Mouse (Mus musculus) large intestine, adult 2 months (tissue): ENCODE data around the gene Gm45716. TPM values are rescaled to one million over a fixed set of nuclear protein-coding genes. Genes with fewer than 3 reads are reported as not detected.
"Not testable (repeated sequence)": the region's sequence is repeated elsewhere in the genome, so short reads cannot be mapped to it uniquely, and the experiment has no call there.

Experiments
- DNase-seq: peaks from one replicate; pipeline ENCODE4 v3.0.0-alpha.2; 2012; ENCODE audit warnings: low read depth, low spot score
- WGBS: fragments of 180-500 bp; shearing (Covaris S2); methylation state at CpG from one replicate; pipeline ENCODE4 v1.1.7; 2018; 5-methylcytosine and 5-hydroxymethylcytosine counted together
- polyA plus RNA-seq: library from polyadenylated mRNA; depleted of rRNA; stranded (reverse); fragments of >200 nt; gene quantifications from 2 replicates; pipeline ENCODE4 v1.2.3, GENCODE M21; 2012; rRNA removed

Gene Gm45716
- polyA plus RNA-seq, 1 experiment, result 1.8 TPM

DNA sequence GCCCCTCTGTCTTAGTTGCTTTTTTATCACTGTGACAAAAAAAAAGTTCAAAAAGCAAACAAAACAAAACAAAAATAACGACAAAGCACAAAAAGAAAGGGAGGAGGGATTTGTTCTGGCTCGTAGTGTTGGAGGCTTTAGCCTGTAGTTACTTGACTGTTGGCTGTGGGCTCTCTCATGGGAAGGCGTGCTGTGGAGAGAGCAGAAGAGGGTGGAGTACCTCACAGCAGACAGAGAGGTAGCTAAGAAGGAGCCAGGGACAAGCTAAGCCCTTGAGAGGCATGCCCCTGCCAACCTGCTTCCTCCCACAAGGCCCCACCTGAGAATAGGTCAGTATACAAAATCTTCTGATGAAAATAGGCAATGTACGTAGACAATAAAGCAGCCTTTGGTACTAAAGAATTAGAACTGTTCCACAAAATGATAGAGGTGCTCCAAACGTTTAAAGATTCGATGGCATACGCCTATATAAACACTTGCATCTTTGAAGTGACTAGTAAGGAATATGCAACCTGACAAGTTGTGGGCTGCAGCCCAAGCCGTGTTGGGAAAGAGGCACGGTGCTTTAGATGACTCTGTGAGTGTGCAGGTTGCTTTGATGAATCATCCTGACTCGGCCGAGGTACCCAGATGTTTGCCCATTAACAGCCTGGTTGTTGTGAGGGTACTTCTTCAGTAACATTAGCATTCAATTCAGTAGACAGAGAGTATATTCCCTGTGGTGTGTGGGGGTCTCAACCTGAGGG, 82.8 kb downstream of the Gm45716 start:
- 48% methylated on average over 11 of the region's 11 CpGs for WGBS

DNA sequence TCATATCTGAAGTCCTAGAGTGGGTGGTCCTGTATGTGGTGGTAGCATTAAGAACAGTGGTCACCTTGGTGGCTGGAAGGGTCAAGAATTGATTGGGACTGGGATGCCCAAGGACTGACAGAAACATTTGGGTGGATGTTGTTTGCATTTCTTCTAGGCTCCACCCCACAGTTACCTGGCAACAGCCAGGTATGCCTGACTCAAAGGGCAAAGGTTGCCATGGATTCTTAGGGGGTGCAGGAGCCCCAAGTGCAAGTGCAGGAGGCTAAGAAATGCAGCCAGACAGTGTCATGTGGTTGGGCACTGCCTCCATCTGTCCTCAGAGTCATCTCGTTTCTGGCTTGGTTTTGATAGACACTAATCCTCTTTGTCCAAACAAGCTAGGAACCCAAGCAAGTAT, 86.7 kb downstream of the Gm45716 start:
- 28% methylated on average over 1 of the region's 1 CpGs for whole genome bisulfite sequencing
- DNase-seq, result no peak

More for the DNA sequence above, 82.8 kb downstream of the Gm45716 start:
- no peak for DNase-seq

DNA sequence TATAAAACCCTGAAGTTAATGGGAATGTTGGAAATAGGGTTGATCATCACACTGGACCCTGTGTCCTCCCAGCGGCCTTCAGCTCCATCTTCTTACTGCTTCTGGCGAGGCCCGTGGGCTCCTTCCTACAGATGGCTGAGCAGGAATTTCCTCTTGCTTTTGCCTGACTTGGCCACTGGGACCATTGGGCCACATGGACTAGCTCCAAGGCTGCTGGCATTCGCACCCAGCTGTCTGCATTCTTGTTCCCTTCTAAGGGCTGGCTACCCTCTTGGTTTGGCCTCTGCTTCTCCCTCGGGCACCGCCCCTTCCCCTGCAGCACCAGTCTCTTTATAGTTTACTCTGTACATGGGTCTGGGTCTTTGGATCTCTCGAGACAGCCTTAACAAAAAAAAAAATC, 88.2 kb downstream of the Gm45716 start:
- DNase-seq, result no peak
- WGBS, result 81% methylated on average over 7 of the region's 7 CpGs

DNA sequence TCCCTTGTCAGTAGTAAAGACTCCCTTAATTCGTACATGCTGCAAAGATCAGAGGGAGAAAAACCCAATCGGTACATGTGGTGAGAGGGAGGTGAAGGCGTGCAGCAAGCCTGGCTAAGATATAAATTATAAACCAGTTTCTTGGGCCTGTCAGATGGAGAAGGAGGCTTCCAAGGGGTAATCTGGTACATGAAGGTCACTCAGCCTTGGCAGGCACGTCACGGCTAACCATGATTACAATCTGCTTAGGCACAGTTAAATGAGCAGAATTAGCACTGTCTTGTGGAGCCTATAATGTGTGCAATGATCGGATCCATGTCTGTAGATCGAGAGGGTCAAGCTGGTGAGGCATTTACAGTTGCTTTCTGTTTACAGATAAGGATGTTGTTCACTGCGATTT, 88.7 kb downstream of the Gm45716 start:
- DNase-seq, result no peak
- 85% methylated on average over 8 of the region's 8 CpGs for WGBS

DNA sequence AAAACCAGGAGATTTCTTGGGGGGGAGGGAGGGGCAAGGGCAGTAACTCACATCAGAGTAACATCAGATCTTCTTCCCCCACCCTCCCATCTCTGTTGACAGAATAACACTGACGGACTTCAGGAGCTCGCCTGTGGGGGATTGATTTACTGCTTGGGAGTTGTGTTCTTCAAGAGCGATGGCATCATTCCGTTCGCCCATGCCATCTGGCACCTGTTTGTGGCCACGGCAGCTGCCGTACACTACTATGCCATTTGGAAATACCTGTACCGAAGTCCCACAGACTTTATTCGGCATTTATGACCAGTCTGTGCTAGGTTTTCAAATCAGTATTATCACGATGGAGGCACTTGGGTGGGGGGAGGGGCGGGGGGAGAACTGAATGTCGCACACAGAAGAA, 89.1 kb downstream of the Gm45716 start:
- 92% methylated on average over 12 of the region's 12 CpGs for WGBS
- no peak for DNase-seq

DNA sequence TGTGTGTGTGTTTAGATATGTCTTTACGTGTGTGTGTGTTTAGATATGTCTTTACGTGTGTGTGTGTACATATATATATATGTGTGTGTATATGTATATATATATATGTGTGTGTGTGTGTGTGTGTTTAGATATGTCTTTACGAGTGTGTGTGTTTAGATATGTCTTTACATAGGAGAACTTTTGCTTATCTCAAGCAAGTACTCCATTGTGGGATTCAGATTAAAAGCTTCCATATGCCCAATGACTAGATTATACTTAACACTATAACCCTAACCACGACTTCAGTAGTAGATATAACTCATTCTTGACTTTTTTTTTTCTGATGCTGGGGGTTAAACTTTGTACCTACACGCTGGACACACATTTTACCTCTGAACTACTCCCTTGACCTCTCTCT, 92.6 kb downstream of the Gm45716 start:
- 85% methylated on average over 5 of the region's 5 CpGs for WGBS
- DNase-seq, result no peak

DNA sequence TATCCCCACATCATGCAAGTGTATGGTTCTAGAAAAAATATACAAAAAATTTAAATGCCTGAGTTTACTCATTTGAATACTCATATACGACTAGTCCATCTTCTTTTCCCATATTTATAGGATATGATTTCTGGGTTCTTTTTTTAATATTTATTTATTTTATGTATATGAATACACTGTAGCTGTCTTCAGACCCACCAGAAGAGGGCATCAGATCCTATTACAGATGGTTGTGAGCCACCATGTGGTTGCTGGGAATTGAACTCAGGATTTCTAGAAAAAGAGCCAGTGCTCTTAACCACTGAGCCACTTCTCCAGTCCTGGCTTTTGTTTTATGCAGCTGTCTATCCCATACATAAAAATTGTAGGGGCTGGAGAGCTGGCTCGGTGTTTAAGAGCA, 94.5 kb downstream of the Gm45716 start:
- 87% methylated on average over 2 of the region's 2 CpGs for WGBS
- not testable (repeated sequence) for DNase-seq

DNA sequence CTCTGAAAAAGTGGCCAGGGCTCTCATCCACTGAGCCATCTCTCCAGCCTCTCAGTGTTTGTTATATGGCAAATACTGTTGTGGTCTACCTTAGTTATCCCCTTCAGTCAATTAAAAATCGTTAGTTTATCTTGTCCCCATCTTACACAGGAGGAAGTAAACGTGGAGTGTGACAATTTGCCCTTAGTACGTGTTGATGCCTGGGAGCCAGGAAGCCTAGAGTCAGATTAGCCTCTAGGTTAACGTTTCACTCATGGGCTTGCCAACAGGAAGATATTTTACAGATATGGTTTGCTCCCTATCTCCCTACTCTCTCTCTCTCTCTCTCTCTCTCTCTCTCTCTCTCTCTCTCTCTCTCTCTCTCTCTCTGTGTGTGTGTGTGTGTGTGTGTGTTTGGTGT, 95.7 kb downstream of the Gm45716 start:
- 12% methylated on average over 4 of the region's 4 CpGs for WGBS
- no peak for DNase-seq

DNA sequence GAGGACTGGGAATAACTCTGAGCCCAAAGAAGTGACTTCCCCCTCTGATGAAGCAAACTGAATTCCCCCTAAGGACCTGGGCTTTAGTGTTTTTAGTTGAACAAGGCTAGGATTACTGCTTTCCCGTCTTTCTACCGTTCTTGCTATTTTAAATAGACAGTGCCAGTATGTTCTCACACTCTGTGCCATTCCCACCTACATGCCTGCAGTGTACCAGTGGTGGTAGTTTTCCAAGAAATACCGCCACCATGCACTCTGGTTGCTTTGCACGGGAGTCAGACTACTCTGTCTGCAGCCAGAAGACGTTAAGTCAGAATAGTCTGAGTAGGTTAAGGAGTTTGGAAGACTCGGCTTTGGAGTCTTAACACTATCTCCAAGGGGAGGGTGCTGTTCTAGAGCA, 96.1 kb downstream of the Gm45716 start:
- 74% methylated on average over 6 of the region's 6 CpGs for WGBS
- DNase-seq, result no peak

DNA sequence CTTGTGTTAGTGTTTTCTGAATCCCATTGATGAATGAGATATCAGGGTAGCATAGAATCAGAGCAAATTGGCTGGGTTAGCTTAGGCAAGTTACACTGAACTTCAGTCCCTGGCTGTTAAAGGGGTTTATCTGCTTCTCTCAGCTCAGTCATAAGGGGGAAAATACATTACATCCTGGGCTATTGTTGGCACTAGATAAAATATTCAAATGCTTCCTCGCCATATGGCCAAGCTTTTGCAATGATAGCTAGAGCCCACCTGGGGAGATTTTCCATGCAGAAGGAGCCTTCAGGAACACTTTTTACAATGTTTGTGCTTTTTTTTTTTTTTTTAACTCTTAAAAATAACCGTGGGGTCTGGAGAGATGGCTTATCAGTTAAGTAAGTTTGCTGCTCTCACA, 96.6 kb downstream of the Gm45716 start:
- DNase-seq, result no peak
- 54% methylated on average over 2 of the region's 2 CpGs for WGBS

DNA sequence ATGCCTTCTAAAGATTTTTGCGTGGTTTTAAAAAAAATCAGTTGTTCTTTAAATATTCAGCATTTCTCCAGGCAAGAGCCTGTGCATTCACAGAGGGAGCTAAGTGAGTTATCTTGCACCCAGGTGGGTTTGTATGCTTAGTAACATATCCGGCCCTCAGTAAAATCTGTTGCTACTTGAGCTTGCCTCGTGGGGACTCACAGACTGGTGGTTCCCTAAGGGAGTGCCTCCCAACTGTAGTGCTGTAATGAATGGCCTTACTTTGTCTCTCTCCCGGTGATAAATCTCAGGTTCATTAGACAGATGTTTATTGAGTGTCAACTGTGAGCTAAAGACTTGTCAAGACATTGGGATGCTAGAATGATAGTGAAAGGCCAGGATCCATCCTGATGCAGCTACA, 97.1 kb downstream of the Gm45716 start:
- DNase-seq, result no peak
- 66% methylated on average over 4 of the region's 4 CpGs for whole genome bisulfite sequencing

DNA sequence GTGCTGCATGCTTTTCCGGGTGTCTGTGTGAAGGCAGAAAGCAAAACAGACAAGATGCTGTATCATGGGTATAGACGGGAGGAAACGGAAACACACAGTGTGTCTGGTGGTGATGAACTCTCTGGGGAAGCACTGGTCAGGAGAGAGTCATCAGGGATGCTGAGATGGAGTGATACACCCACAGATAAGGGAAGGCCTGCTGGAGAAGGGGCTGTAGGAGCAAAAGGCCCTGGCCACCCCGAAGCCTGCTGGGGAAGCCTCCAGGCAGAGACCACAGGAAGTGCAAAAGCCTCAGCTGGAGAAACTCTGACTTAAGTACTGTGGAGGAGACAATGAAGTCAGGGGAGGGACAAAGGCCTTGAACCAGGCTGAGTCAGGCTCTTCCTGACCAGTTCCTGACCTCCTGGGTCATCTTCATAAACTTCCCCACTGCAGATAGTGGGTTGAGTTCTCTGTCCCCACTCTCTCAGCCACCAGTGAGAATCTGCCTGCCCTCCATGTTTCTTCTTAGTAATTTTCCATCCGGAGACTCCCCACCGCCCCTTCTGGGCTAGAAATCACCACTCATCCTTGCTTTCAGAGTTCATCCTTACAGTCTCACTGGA, 99.2 kb downstream of the Gm45716 start:
- no peak for DNase-seq
- WGBS, result 87% methylated on average over 6 of the region's 6 CpGs

DNA sequence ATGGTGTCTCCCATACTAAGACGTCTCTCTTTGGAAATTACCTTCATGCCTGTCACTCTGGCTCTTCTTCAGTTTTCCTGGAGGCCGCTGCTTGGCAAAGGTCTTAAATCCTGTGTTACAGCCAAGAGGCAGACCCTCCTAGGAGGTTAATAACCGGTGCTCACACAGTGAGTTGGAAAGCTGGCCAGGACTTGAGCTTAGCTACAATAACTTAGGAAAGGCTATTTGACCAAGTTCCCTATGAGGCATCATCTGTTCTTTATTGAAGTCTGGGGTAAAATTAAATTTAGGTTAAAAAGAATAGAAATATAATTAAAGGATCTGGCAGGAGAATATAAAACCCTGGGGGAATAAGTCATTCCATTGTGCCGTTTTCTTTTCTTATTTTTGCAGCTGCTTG, 103.7 kb downstream of the Gm45716 start:
- DNase-seq, result no peak
- WGBS, result 78% methylated on average over 4 of the region's 4 CpGs

DNA sequence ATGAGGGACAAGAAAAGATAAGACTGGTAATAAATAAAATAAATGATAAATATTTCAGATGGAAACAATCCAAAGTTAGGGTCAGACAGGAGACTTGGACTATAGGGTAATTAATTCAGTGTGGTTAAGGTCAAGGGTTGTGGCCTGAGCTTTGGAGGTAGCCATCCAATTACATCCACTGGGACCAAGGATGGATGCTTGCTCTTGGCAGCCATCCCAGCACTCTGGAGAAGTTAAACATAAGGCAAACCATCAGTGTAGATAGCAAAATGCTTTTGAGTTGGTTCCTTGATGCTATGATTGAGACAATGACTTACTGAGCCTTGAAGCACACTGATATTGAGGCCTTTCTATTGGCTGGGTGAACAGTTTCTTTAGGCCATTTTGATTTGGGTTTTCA, 105.3 kb downstream of the Gm45716 start:
- DNase-seq, result no peak

DNA sequence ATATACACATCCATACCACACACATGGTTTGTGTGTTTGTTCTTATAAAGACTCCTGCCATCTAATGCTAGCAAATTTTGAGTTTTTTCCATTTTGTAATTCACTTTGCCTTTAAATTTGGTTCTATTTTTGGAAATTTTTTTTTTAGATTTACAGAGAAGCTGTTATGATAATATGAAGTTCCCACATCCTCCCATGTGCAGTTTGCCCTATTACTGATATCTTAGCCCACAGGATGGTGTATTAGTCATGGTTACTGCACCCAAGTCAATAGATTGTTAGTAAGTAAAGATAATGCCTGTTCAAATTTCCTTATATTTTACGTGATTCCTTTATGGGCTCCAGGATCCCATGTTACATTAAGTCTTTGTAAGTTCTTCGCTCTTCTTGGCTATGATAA, 107.1 kb downstream of the Gm45716 start:
- no peak for DNase-seq
- WGBS, result 78% methylated on average over 2 of the region's 2 CpGs

Other genes starting within 250 kb of the Gm45716 start
- 3.9 and 4.9 TPM in 2 replicates for gene Pctp, start 184.8 kb upstream of the Gm45716 start, polyA plus RNA-seq
- gene Tmem100, start 157.3 kb upstream of the Gm45716 start, polyA plus RNA-seq, result 1.5 and 1.7 TPM in 2 replicates
- 17.9 and 23.6 TPM in 2 replicates for gene Mmd, start 61.8 kb downstream of the Gm45716 start, polyA plus RNA-seq
- 0.40 and 1.4 TPM in 2 replicates for gene Hlf, start 203.2 kb downstream of the Gm45716 start, polyA plus RNA-seq